31 mouse cellular contexts compared by ENCODE assay signal in genomic region chr4:56746345-56746744, GRCm38 (mm10). TPM values are rescaled to one million over a fixed set of nuclear protein-coding genes. Genes with fewer than 3 reads are reported as not detected.
"Had no signal": no experiment of that assay in that cellular context is flagged by ENCODE, and none has a peak within 500 bp of the region (broad histone marks: within the 10 kb centered on the region; RNA-seq: fewer than 3 reads in every experiment).

No protein-coding gene starts in this region.

- H3K4me1 ChIP-seq: heart, embryonic 13.5 days; heart, embryonic 15.5 days; hindbrain, embryonic 13.5 days; hindbrain, embryonic 15.5 days; limb, embryonic 13.5 days; liver, embryonic 13.5 days had no signal

- H3K9me3 ChIP-seq: heart, embryonic 13.5 days; heart, embryonic 15.5 days; hindbrain, embryonic 13.5 days; hindbrain, embryonic 15.5 days; limb, embryonic 13.5 days; liver, embryonic 13.5 days had no signal

- ATAC-seq: forebrain, postnatal 0 days; hindbrain, postnatal 0 days; intestine, embryonic 16.5 days had no signal

- H3K27me3 ChIP-seq: heart, embryonic 13.5 days; heart, embryonic 15.5 days; hindbrain, embryonic 13.5 days; hindbrain, embryonic 15.5 days; limb, embryonic 13.5 days; liver, embryonic 13.5 days had no signal

- H3K9ac ChIP-seq: forebrain, postnatal 0 days; heart, embryonic 13.5 days; heart, embryonic 15.5 days; hindbrain, embryonic 13.5 days; hindbrain, embryonic 15.5 days; limb, embryonic 13.5 days; liver, embryonic 13.5 days had no signal

- DNase-seq: forebrain, postnatal 0 days; gastrocnemius, postnatal 14 days; gastrocnemius, postnatal 36 days; heart, adult 18-20 months; heart, postnatal 14 days; heart, postnatal 36 days; kidney, adult 18-20 months; kidney, adult 8-10 months; kidney, postnatal 14 days; kidney, postnatal 36 days; layer of hippocampus, adult 9-11 months; layer of hippocampus, postnatal 36 days; liver; liver, embryonic 13.5 days had no signal

- H3K4me2 ChIP-seq: heart, embryonic 11.5 days; heart, embryonic 13.5 days; heart, embryonic 15.5 days; hindbrain, embryonic 13.5 days; hindbrain, embryonic 15.5 days; limb, embryonic 13.5 days; liver, embryonic 11.5 days; liver, embryonic 13.5 days had no signal

- H3K4me3 ChIP-seq: heart, embryonic 13.5 days; heart, embryonic 15.5 days; hindbrain, embryonic 13.5 days; hindbrain, embryonic 15.5 days; limb, embryonic 13.5 days; liver, embryonic 13.5 days had no signal

- H3K27ac ChIP-seq: heart, embryonic 13.5 days; heart, embryonic 15.5 days; hindbrain, embryonic 13.5 days; hindbrain, embryonic 15.5 days; hindbrain, postnatal 0 days; limb, embryonic 13.5 days; liver, embryonic 13.5 days had no signal

RNA-seq across cellular contexts. Expression of gene Actl7a, which starts 3.1 kb away (rescaled TPM):
- polyA plus RNA-seq: forebrain, postnatal 0 days; heart, embryonic 13.5 days; heart, embryonic 15.5 days; heart, postnatal 0 days; hindbrain, embryonic 11.5 days; hindbrain, embryonic 13.5 days; hindbrain, embryonic 15.5 days; hindbrain, postnatal 0 days; intestine, embryonic 14.5 days; intestine, embryonic 16.5 days; kidney, embryonic 14.5 days; kidney, embryonic 16.5 days; large intestine, adult 2 months; limb, embryonic 11.5 days; limb, embryonic 13.5 days; liver, embryonic 11.5 days; liver, embryonic 13.5 days had no signal

RNA-seq across cellular contexts. Expression of gene Actl7b, which starts 5.1 kb away (rescaled TPM):
- polyA plus RNA-seq: forebrain, postnatal 0 days; heart, embryonic 11.5 days; heart, embryonic 13.5 days; heart, embryonic 15.5 days; heart, postnatal 0 days; hindbrain, embryonic 11.5 days; hindbrain, embryonic 13.5 days; hindbrain, embryonic 15.5 days; hindbrain, postnatal 0 days; intestine, embryonic 14.5 days; intestine, embryonic 16.5 days; kidney, embryonic 14.5 days; kidney, embryonic 16.5 days; large intestine, adult 2 months; limb, embryonic 11.5 days; limb, embryonic 13.5 days; liver, embryonic 11.5 days; liver, embryonic 13.5 days had no signal

RNA-seq across cellular contexts. Expression of gene Gm26657, which starts 6.5 kb away (rescaled TPM):
- polyA plus RNA-seq: forebrain, postnatal 0 days; gonadal fat pad, adult 2 months; heart, embryonic 11.5 days; heart, embryonic 13.5 days; heart, embryonic 15.5 days; heart, postnatal 0 days; hindbrain, embryonic 11.5 days; hindbrain, embryonic 13.5 days; hindbrain, embryonic 15.5 days; hindbrain, postnatal 0 days; intestine, embryonic 14.5 days; intestine, embryonic 16.5 days; kidney, embryonic 14.5 days; kidney, embryonic 16.5 days; large intestine, adult 2 months; limb, embryonic 11.5 days; limb, embryonic 13.5 days; liver, embryonic 11.5 days; liver, embryonic 13.5 days had no signal
